Comparison of ENCODE assay signal across 9 mouse cellular contexts in genomic region chr11:114177281-114177680, GRCm38 (mm10).
"Had no signal": no experiment of that assay in that cellular context is flagged by ENCODE, and none has a peak within 500 bp of the region (broad histone marks: within the 10 kb centered on the region; RNA-seq: fewer than 3 reads in every experiment).

No protein-coding gene starts in this region.

- ATAC-seq: liver, embryonic 12.5 days; midbrain, embryonic 16.5 days had no signal

- H3K9me3 ChIP-seq: liver, embryonic 12.5 days; midbrain, embryonic 12.5 days; neural tube, embryonic 13.5 days had no signal

- H3K27ac ChIP-seq: liver, embryonic 12.5 days; midbrain, embryonic 12.5 days; neural tube, embryonic 13.5 days had no signal

- H3K4me3 ChIP-seq: liver, embryonic 12.5 days; midbrain, embryonic 12.5 days; neural tube, embryonic 13.5 days had no signal

- H3K36me3 ChIP-seq: liver, embryonic 12.5 days; midbrain, embryonic 12.5 days; neural tube, embryonic 13.5 days had no signal

- H3K4me2 ChIP-seq: liver, embryonic 12.5 days; lung, embryonic 14.5 days; midbrain, embryonic 12.5 days; neural tube, embryonic 13.5 days had no signal

- H3K9ac ChIP-seq: liver, embryonic 12.5 days; lung, embryonic 14.5 days; midbrain, embryonic 12.5 days; neural tube, embryonic 13.5 days had no signal

- DNase-seq: kidney, postnatal 25 days; lung, postnatal 4 days; right cerebral cortex, postnatal 14 days; thymus, postnatal 36 days had no signal
